Mouse (Mus musculus): ENCODE data around the gene Ovch2.

Gene Ovch2

DNA sequence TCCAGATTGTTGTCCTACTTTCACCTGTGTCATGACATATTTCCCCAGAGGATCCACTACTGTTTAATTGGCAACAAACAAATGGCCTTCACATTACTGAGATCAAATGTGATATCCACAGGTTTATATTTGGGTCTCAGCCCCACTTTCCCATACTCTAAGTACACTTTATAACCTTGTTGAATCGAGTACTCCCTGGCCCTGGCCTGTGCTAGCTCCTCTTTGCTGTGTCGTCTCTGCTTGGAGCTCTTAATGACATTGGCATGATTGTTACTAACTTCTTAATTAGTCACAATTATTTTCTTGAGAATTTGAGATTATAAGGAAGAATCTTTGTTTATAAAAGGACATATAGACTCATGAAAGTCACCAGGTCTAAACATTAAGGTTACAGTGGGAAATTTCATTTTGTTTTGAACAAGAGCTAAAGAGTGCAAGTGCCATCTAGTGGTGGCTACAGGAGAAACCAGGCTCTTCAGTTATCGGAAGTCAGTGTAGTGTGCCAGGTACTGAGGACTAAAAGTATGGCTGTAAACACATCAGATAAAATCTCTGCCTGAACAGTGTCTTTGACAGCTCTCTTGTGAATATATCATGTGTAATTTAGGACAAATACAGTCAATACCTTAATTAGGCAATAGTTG lies 12.9 kb downstream of the Ovch2 start:
- no peaks in the 10 kb centered on the region for H3K4me1 ChIP-seq (replicated peaks; ENCODE audit: low read depth, low read length)
- no peaks in the 10 kb centered on the region for H3K9me3 ChIP-seq (ENCODE audit: low read length)
- no peaks in the 10 kb centered on the region for H3K36me3 ChIP-seq (ENCODE audit: insufficient read depth, low read length)
- no peak overlapping the region for H3K4me3 ChIP-seq (replicated peaks; ENCODE audit: low read length)
- TF ChIP-seq CTCF (conservative IDR thresholded peaks at IDR 0.05; ENCODE audit: low read length) = peak; percentile 71
- no peak for TF ChIP-seq POU5F1 (IDR thresholded peaks at IDR 0.05; ENCODE audit: borderline replicate concordance, low read length)
- H3K27me3 ChIP-seq (ENCODE audit: insufficient read depth, low read length) = 0 out of 2 replicates have a peak, but pooled peaks cover 1% of the 10 kb centered on the region

DNA sequence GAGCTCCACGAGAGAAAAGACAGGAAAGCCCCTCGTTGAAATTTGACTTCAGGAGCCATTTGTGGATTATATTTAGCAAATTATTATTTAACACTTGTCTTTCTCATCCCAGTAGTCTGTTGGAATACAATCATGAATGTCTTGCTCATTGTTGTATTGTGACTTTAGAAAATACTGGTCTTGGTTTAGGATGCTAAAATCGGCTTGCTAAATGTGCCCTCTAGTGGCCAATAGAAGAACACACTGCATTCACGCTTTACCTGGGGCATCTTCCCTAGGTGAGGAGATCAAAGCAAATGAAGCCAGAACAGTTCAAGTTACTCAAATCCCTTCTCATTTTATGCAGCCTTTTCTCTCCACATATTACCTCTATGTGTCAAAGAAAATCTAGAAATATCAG lies 21.4 kb downstream of the Ovch2 start:
- H3K9me3 ChIP-seq (ENCODE audit: low read length) = peaks cover under 1% of the 10 kb centered on the region; the same call in 1 of the 2 replicates
- no peak overlapping the region for H3K4me3 ChIP-seq (replicated peaks; ENCODE audit: low read length)
- no peaks in the 10 kb centered on the region for H3K36me3 ChIP-seq (ENCODE audit: insufficient read depth, low read length)
- H3K4me1 ChIP-seq (replicated peaks; ENCODE audit: low read depth, low read length) = 0 out of 2 replicates have a peak, but pooled peaks cover 5% of the 10 kb centered on the region
- TF ChIP-seq NANOG (IDR thresholded peaks at IDR 0.05; ENCODE audit: borderline replicate concordance, low read length) (no peak), CTCF (conservative IDR thresholded peaks at IDR 0.05; ENCODE audit: low read length) (peak; percentile 93)
- peaks cover 8% of the 10 kb centered on the region for H3K27me3 ChIP-seq (ENCODE audit: insufficient read depth, low read length)

DNA sequence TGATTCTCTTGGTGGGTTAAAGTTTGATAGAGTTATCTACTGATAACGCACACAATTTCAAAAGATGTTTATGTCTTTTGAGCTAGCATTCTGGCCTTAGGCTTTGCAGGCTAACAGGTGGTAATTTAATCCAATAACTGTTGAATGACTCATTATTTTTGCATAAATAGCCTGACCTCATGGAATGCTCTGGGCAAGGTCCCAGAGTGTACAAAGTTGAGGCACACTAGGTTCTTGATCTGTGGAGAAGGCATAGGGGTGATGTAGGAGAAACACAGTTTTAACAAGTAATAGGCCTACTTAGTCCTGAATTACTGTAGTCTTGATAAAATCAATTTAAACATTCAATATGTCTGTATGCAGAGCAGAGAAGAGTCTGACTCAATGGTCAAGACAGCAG lies 22.8 kb downstream of the Ovch2 start:
- Histone ChIP-seq H3K27me3 (ENCODE audit: insufficient read depth, low read length) (peaks cover 8% of the 10 kb centered on the region), H3K36me3 (ENCODE audit: insufficient read depth, low read length) (no peaks in the 10 kb centered on the region), H3K9me3 (ENCODE audit: low read length) (peaks cover 10% of the 10 kb centered on the region), H3K4me3 (replicated peaks; ENCODE audit: low read length) (no peak overlapping the region), H3K4me1 (replicated peaks; ENCODE audit: low read depth, low read length) (0 out of 2 replicates have a peak, but pooled peaks cover 5% of the 10 kb centered on the region)
- TF ChIP-seq NANOG (IDR thresholded peaks at IDR 0.05; ENCODE audit: borderline replicate concordance, low read length) (no peak), POU5F1 (IDR thresholded peaks at IDR 0.05; ENCODE audit: borderline replicate concordance, low read length) (no peak)

DNA sequence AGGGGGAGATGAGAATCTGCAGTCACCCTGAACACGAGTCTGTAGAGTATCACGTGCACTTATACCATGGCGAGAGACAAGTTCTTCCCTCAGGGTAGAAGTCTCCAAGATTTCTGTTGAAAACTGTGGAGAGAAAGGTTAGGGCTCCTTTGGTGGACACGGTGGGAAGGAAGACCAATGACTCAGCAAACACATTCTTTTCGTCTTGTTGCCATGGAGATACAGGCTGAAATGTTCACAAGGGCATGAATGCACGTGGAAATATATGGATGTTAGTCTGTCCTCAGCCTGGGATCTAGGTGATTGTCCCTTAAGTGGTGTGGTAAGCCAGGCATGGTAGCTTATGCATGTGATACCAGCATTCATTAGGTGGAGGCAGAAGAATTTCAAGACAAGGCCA lies 30.2 kb downstream of the Ovch2 start:
- Histone ChIP-seq H3K9me3 (ENCODE audit: low read length) (peaks cover 24% of the 10 kb centered on the region), H3K36me3 (ENCODE audit: insufficient read depth, low read length) (no peaks in the 10 kb centered on the region), H3K4me3 (replicated peaks; ENCODE audit: low read length) (no peak overlapping the region), H3K27me3 (ENCODE audit: insufficient read depth, low read length) (no peaks in the 10 kb centered on the region), H3K4me1 (replicated peaks; ENCODE audit: low read depth, low read length) (peaks cover 23% of the 10 kb centered on the region)
- TF ChIP-seq CTCF (conservative IDR thresholded peaks at IDR 0.05; ENCODE audit: low read length) (no peak), POU5F1 (IDR thresholded peaks at IDR 0.05; ENCODE audit: borderline replicate concordance, low read length) (no peak), NANOG (IDR thresholded peaks at IDR 0.05; ENCODE audit: borderline replicate concordance, low read length) (no peak)

DNA sequence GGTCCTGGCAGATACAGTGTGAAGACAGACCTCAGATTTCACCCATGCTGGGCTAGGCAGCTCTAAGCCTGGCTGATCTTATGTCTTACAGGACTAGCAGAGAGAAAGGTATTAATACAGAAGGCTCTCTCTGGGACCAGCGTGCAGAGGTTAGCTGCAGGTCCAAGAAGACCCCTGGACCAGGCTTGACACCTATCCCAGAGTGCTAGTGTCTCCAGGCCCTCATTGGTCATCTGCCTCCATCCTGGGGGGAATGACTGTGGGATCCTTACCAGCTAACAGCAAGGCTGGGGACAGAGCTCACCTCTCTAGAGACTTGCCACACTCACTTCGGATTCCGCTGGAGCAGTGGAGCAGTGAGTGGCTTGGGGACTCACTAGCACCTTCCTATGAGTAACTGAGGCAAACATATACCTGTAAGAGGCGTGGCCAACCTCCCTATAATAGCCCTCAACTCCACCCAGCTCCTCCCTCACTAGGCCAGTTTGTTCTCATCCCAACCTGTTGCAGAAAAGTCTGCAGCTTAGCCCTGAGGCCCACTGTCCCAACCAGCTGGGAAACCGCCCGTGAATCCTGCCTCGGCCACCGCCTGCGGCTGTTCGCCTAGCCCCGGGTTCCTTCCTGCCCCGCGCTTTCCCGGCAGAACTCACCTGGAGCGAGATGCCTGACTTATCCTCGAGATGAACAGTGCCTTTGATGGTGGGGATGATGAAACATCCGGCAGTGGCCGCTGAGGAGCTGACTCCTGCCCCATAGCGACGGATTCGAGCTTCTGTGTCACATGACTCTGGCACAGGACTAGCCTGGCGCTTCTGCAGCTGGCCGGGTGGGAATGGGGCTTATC lies 43.5 kb downstream of the Ovch2 start, which contains the start of gene Cyb5r2:
Cyb5r2 (minus strand) TSS at position 725 of the 844 bp plus-strand sequence.
- Histone ChIP-seq H3K4me1 (replicated peaks; ENCODE audit: low read depth, low read length) (peaks cover 21% of the 10 kb centered on the region), H3K36me3 (ENCODE audit: insufficient read depth, low read length) (no peaks in the 10 kb centered on the region), H3K4me3 (replicated peaks; ENCODE audit: low read length) (peak within 1 kb of the TSS; percentile 72), H3K27me3 (ENCODE audit: insufficient read depth, low read length) (peaks cover 11% of the 10 kb centered on the region; the same call in 1 of the 2 replicates), H3K9me3 (ENCODE audit: low read length) (no peaks in the 10 kb centered on the region)
- TF ChIP-seq POU5F1 (IDR thresholded peaks at IDR 0.05; ENCODE audit: borderline replicate concordance, low read length) (no peak), NANOG (IDR thresholded peaks at IDR 0.05; ENCODE audit: borderline replicate concordance, low read length) (no peak), CTCF (conservative IDR thresholded peaks at IDR 0.05; ENCODE audit: low read length) (no peak)

DNA sequence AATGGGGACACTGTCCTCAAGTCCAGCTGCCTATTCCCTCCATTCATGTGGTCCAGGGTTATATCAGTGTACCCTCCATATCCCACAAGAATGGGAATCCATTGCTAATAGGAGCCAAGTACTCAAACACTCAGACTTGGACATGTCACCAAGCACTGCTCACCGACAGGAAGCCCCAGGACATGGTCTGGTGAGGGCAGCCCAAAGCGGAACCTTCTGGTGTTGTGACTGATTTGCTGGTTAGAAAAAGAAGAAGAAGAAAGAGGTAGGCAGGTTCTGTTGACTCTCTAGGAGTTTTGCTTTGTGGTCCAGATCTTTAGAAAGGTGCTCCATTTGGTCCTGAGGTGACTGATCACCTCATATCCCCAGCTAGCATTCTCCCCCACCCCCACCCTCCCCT lies 44.3 kb downstream of the Ovch2 start:
- no peak for TF ChIP-seq POU5F1 (IDR thresholded peaks at IDR 0.05; ENCODE audit: borderline replicate concordance, low read length)
- no peak for TF ChIP-seq CTCF (conservative IDR thresholded peaks at IDR 0.05; ENCODE audit: low read length)
- no peak for TF ChIP-seq NANOG (IDR thresholded peaks at IDR 0.05; ENCODE audit: borderline replicate concordance, low read length)
- no peaks in the 10 kb centered on the region for H3K9me3 ChIP-seq (ENCODE audit: low read length)
- H3K4me3 ChIP-seq (replicated peaks; ENCODE audit: low read length) = no peak overlapping the region
- peaks cover 27% of the 10 kb centered on the region for H3K4me1 ChIP-seq (replicated peaks; ENCODE audit: low read depth, low read length)
- H3K27me3 ChIP-seq (ENCODE audit: insufficient read depth, low read length) = peaks cover 11% of the 10 kb centered on the region; the same call in 1 of the 2 replicates
- no peaks in the 10 kb centered on the region for H3K36me3 ChIP-seq (ENCODE audit: insufficient read depth, low read length)

DNA sequence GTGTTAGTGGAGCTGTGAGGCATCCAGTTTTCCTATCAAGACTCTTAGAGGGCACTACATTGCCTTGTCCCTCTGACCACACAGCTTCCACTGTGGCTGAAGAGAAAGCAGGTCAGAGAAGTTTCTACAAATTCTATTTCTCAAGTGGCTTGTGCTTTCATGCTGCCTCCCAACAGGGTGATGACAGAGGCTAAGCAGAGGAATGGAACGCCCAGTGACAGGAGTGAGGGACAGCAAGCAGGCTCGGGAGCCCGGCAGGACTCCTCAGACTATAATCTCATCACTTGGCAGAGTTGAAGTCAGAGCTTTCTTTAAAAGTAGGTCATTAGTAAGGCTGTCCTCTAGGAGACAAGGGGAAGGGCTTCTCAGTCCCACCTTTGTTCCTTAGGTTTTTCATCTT lies 45.1 kb downstream of the Ovch2 start:
- H3K9me3 ChIP-seq (ENCODE audit: low read length) = no peaks in the 10 kb centered on the region
- no peak for TF ChIP-seq POU5F1 (IDR thresholded peaks at IDR 0.05; ENCODE audit: borderline replicate concordance, low read length)
- peaks cover 11% of the 10 kb centered on the region; the same call in 1 of the 2 replicates for H3K27me3 ChIP-seq (ENCODE audit: insufficient read depth, low read length)
- H3K4me3 ChIP-seq (replicated peaks; ENCODE audit: low read length) = no peak overlapping the region
- H3K36me3 ChIP-seq (ENCODE audit: insufficient read depth, low read length) = no peaks in the 10 kb centered on the region
- peaks cover 36% of the 10 kb centered on the region for H3K4me1 ChIP-seq (replicated peaks; ENCODE audit: low read depth, low read length)

DNA sequence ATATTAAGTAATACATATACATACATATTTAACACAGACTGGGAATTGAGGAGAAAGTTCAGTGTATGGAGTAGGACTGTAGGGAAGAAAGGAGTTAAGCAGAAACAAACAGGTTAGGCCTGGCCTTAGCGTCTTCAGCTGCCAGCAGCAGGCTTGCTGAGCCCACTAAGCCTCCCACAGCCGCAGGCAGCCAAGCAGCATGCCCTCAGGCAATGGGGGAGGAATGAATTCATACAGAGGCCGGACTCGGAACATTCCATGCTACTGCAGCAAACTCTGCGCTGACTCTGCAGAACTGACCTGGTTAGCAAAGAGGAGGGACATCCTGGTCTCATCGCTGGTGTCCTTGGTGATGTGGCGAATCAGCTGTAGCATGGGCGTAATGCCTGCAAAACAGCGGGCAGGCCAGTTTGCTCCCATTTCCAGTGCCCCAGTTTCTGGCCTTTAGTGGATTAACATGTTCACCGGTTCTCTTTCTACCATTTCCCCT lies 48.9 kb downstream of the Ovch2 start:
- H3K36me3 ChIP-seq (ENCODE audit: insufficient read depth, low read length) = no peaks in the 10 kb centered on the region
- TF ChIP-seq CTCF (conservative IDR thresholded peaks at IDR 0.05; ENCODE audit: low read length) (no peak), POU5F1 (IDR thresholded peaks at IDR 0.05; ENCODE audit: borderline replicate concordance, low read length) (no peak), NANOG (IDR thresholded peaks at IDR 0.05; ENCODE audit: borderline replicate concordance, low read length) (no peak)

More for the DNA sequence above, 48.9 kb downstream of the Ovch2 start:
- peaks cover 34% of the 10 kb centered on the region for H3K4me1 ChIP-seq (replicated peaks; ENCODE audit: low read depth, low read length)
- peaks cover 11% of the 10 kb centered on the region; the same call in 1 of the 2 replicates for H3K27me3 ChIP-seq (ENCODE audit: insufficient read depth, low read length)
- H3K9me3 ChIP-seq (ENCODE audit: low read length) = no peaks in the 10 kb centered on the region
- no peak overlapping the region for H3K4me3 ChIP-seq (replicated peaks; ENCODE audit: low read length)

Measured in E14TG2a.4 (cell line).